Mouse (Mus musculus) brain, embryonic 18.5 days (tissue): ENCODE data around the gene Olfr360.
"Not testable (repeated sequence)": the region's sequence is repeated elsewhere in the genome, so short reads cannot be mapped to it uniquely, and the experiment has no call there.

Source experiments
- DNase-seq: peaks from one replicate; pipeline ENCODE4 v3.0.0-alpha.2; 2012; ENCODE audit warnings: low read depth, low spot score

Gene Olfr360

DNA sequence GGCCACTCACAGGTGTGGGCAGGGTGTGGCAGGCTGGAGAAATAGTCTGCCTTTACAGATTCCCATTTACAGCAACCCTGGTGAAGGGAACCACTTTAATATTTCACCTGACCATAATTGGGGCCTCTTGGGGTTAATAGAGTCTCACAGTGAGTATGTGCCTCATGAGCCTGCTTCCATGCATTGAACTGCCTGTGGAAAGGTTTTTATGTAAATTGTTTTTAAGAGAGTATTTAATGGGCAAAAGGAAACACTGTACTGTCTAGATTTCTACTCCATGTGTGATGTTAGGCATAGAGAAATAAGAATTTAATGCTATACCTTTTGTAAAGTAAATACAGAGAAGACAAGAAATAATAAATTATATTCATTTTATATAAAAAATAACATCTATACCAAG is at the start of gene Olfr360:
Gene Olfr360, plus strand, starts transcription at position 301 of the 400 bp plus-strand sequence.
- no peak for DNase-seq

DNA sequence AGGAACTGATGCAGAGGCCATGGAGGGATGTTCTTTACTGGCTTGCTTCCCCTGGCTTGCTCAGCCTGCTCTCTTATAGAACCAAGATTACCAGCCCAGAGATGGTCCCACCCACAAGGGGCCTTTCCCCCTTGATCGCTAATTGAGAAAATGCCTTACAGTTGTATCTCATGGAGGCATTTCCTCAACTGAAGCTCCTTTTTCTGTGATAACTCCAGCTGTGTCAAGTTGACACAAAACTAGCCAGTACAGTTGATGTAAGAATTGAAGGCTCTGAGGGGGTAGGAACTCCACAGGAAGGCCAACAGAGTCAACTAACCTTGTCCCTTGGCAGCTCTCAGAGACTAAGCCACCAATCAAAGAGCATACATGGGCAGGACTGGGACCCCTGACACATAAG is 23.6 kb downstream of the Olfr360 start, which contains the start of gene Olfr361:
Gene Olfr361, minus strand, starts transcription at position 101 of the 400 bp plus-strand sequence.
- DNase-seq = not testable (repeated sequence)

DNA sequence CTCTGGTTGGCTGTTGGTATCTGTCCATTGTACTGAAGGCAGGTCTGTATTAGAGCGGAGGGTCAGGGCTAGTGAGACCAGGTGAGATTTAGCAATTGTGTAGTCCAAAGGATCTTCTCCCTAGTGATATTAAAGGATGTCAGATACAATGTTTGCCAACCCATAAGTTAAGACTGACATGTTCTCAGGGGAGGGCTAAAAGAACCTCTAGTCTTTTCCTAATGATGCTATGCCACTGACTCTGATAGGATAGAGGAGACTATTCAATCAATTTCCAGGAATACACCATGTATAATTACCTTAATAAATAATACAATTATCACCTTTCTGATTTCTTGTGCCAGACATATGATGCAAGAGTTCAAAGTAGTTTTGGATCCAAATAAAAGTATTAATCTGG is 52.3 kb downstream of the Olfr360 start, which contains the start of gene Olfr362:
Gene Olfr362, minus strand, starts transcription at position 101 of the 400 bp plus-strand sequence.
- DNase-seq = no peak
